Mouse (Mus musculus) lung, embryonic 16.5 days (tissue): Measurements from ENCODE around the gene C1rl. TPM values are rescaled to one million over a fixed set of nuclear protein-coding genes. Genes with fewer than 3 reads are reported as not detected.
"Not testable (repeated sequence)": the region's sequence is repeated elsewhere in the genome, so short reads cannot be mapped to it uniquely, and the experiment has no call there.

Experiments
- ATAC-seq: fragments of 200-750 bp; cut with Nextera tagmentation; 2 replicates; pipeline ENCODE4 v1.8.0; 2017; ENCODE audit warnings: low read depth, mild to moderate bottlenecking, moderate library complexity
- H3K27ac ChIP-seq: fragments of 300-500 bp; sonication (generic); 2 replicates; pipeline ENCODE4 v1.5.1; 2014; ENCODE audit warnings: mild to moderate bottlenecking, control low read depth, low read length
- H3K27me3 ChIP-seq: fragments of 300-500 bp; sonication (generic); 2 replicates; pipeline ENCODE4 v1.6.1; 2014; ENCODE audit warnings: low read depth, low read length, mixed read lengths; ENCODE audit not compliant: control insufficient read depth, insufficient read depth
- H3K36me3 ChIP-seq: fragments of 300-500 bp; sonication (generic); 2 replicates; pipeline ENCODE4 v1.6.1; 2014; ENCODE audit warnings: low read length; ENCODE audit not compliant: control insufficient read depth, insufficient read depth
- H3K4me1 ChIP-seq: fragments of 300-500 bp; sonication (generic); replicated peaks from 2 replicates; pipeline ENCODE4 v1.6.1; 2014; ENCODE audit warnings: low read length, mixed read lengths; ENCODE audit not compliant: control insufficient read depth, insufficient read depth
- H3K4me2 ChIP-seq: fragments of 300-500 bp; sonication (generic); 2 replicates; pipeline ENCODE4 v1.6.1; 2014; ENCODE audit warnings: low read depth, low read length, control low read depth
- H3K4me3 ChIP-seq: fragments of 300-500 bp; sonication (generic); 2 replicates; pipeline ENCODE4 v1.5.1; 2014; ENCODE audit warnings: mild to moderate bottlenecking, low read length, control low read depth
- H3K9ac ChIP-seq: fragments of 300-500 bp; sonication (generic); 2 replicates; pipeline ENCODE4 v1.6.1; 2014; ENCODE audit warnings: low read length, control low read depth
- H3K9me3 ChIP-seq: fragments of 300-500 bp; sonication (generic); 2 replicates; pipeline ENCODE4 v1.6.1; 2016; ENCODE audit warnings: low read length; ENCODE audit not compliant: control insufficient read depth
- WGBS: fragments of 180-500 bp; shearing (Covaris S2); extraction: QIAGEN DNeasy Blood & Tissue Kit; methylation state at CpG from one replicate; pipeline ENCODE4 v1.1.7; 2014; 5-methylcytosine and 5-hydroxymethylcytosine counted together
- polyA plus RNA-seq: library from polyadenylated mRNA; unstranded; fragments of >200 nt; fragmentation: Nextera tagmentation; extraction: Ambion mirVana; gene quantifications from 2 replicates; pipeline ENCODE4 v1.2.1, GENCODE M21; 2015

C1rl gene
- polyA plus RNA-seq, 1 experiment from 2014 or later, result 0.68 TPM

- 74% methylated on average over 5 of the region's 6 CpGs for WGBS
- H3K9ac ChIP-seq, result no peak overlapping the region
- ATAC-seq, result no peak
Observed at GRCm38 (mm10) chr6:124544466-124544865, 51.6 kb downstream of the C1rl start.

DNA sequence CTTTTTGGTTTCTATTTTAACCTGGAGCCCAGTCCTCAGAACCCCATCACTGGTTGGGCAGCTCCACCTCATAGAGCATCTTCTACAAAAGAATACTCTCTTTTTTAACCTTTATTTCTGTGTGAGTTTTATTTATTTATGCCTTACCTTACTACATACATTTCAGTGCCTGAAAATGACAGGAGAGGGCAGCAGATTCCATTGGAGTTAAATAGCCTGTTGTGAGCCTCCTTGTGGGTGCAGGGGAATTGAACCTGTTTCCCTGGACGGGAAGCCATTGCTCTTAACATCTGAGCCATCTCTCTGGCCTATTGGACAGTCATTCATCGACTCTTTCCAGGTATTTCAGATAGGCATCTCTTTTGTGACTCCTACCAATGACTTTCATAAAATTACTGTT is 52.5 kb downstream of the C1rl start:
- H3K4me3 ChIP-seq, result no peak overlapping the region
- 77% methylated on average over 2 of the region's 2 CpGs for WGBS
- H3K4me1 ChIP-seq, result no peaks in the 10 kb centered on the region
- no peak overlapping the region for H3K27ac ChIP-seq
- no peaks in the 10 kb centered on the region for H3K27me3 ChIP-seq
- no peaks in the 10 kb centered on the region for H3K9me3 ChIP-seq
- H3K9ac ChIP-seq, result no peak overlapping the region
- H3K36me3 ChIP-seq, result no peaks in the 10 kb centered on the region
- no peak for ATAC-seq
- H3K4me2 ChIP-seq, result no peak overlapping the region

More at GRCm38 (mm10) chr6:124544466-124544865, 51.6 kb downstream of the C1rl start:
- Histone ChIP-seq H3K36me3 (no peaks in the 10 kb centered on the region), H3K9me3 (no peaks in the 10 kb centered on the region), H3K27ac (no peak overlapping the region), H3K4me2 (no peak overlapping the region), H3K4me1 (no peaks in the 10 kb centered on the region), H3K4me3 (no peak overlapping the region), H3K27me3 (no peaks in the 10 kb centered on the region)

GRCm38 (mm10) chr6:124547979-124548378 is 55.1 kb downstream of the C1rl start:
- H3K27me3 ChIP-seq, H3K4me1 ChIP-seq, H3K4me3 ChIP-seq, H3K9ac ChIP-seq, H3K27ac ChIP-seq, H3K4me2 ChIP-seq, H3K36me3 ChIP-seq, H3K9me3 ChIP-seq, ATAC-seq: not testable (repeated sequence)
- WGBS, result 100% methylated on average over 2 of the region's 3 CpGs

DNA sequence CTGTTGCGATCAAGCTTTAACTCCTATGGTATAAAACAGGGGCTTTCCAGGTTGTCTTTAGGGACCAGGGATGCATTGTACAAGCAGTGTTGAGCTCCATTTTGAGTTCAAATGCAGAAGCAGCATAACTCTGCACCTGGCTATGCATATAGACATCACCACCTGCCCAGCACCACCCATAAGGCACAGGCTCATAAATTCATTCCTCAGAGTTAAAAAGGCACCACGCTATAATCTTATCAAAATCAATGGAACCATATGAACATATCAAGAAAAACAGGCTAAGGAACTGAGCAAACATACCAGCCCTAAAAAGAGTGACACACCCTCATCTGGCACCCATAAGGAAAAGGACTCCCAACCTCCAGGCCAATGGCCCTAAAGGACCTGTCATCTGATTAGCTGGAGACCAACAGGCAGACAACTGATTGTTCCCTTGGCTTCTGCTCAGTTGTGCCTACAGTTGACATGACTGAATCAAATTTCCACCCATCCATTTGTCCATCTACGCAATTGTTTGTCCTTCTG is 56.2 kb downstream of the C1rl start:
- Histone ChIP-seq H3K4me2 (no peak overlapping the region), H3K27me3 (no peaks in the 10 kb centered on the region), H3K36me3 (no peaks in the 10 kb centered on the region), H3K4me3 (no peak overlapping the region), H3K9me3 (peaks cover 8% of the 10 kb centered on the region; the same call in 1 of the 2 replicates), H3K4me1 (no peaks in the 10 kb centered on the region), H3K9ac (no peak overlapping the region), H3K27ac (no peak overlapping the region)
- 86% methylated on average over 3 of the region's 3 CpGs for WGBS
- ATAC-seq, result no peak

GRCm38 (mm10) chr6:124552766-124553165 is 59.9 kb downstream of the C1rl start:
- no peaks in the 10 kb centered on the region for H3K36me3 ChIP-seq
- peaks cover 8% of the 10 kb centered on the region; the same call in 1 of the 2 replicates for H3K9me3 ChIP-seq
- H3K9ac ChIP-seq, result no peak overlapping the region
- no peak overlapping the region for H3K27ac ChIP-seq
- H3K4me2 ChIP-seq, result no peak overlapping the region
- H3K4me3 ChIP-seq, result no peak overlapping the region
- H3K4me1 ChIP-seq, result no peaks in the 10 kb centered on the region
- ATAC-seq, result no peak
- H3K27me3 ChIP-seq, result no peaks in the 10 kb centered on the region
- WGBS, result 61% methylated on average over 22 of the region's 22 CpGs

DNA sequence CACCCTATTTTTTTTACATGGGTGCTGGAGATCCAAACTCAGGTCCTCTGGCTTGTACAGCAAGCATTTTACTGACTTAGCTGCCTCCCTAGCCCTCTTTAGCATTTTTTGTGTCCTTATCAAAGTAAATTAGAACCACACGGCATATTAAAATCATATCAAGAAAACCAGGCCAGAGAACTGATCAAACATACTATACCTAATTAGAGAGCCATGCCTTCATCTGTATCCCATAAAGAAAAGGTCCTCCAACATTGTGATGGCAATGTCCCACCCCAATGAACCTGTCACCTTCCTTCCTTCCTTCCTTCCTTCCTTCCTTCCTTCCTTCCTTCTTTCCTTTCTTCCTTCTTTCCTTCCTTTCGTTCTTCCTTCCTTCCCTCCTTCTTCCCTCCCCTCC is 63.0 kb downstream of the C1rl start:
- not testable (repeated sequence) for H3K27ac ChIP-seq, H3K4me2 ChIP-seq, H3K4me3 ChIP-seq, H3K9me3 ChIP-seq, ATAC-seq, H3K27me3 ChIP-seq, H3K9ac ChIP-seq, H3K36me3 ChIP-seq, H3K4me1 ChIP-seq
- 77% methylated on average over 2 of the region's 2 CpGs for WGBS

Other genes starting within 250 kb of the C1rl start
- 0.36 and 0.41 TPM in 2 replicates for gene Cd163, start 188.5 kb upstream of the C1rl start, polyA plus RNA-seq
- gene Pex5, start 78.0 kb upstream of the C1rl start, polyA plus RNA-seq, result 39.9 and 40.2 TPM in 2 replicates
- 2.0 and 2.3 TPM in 2 replicates for gene Clstn3, start 28.3 kb upstream of the C1rl start, polyA plus RNA-seq
- 6.0 and 7.5 TPM in 2 replicates for gene C1ra, start 19.3 kb downstream of the C1rl start, polyA plus RNA-seq
- gene C1s1, start 49.2 kb downstream of the C1rl start, polyA plus RNA-seq, result 3.9 and 6.7 TPM in 2 replicates
- not detected in 2 replicates for gene C1rb, start 77.2 kb downstream of the C1rl start, polyA plus RNA-seq
- gene C1s2, start 143.0 kb downstream of the C1rl start, polyA plus RNA-seq, result 0.08 TPM in 1 of 2 replicates, not detected in the other
- gene Lpcat3, start 169.9 kb downstream of the C1rl start, polyA plus RNA-seq, result 60.9 and 61.9 TPM in 2 replicates
- 188 and 192 TPM in 2 replicates for gene Emg1, start 219.1 kb downstream of the C1rl start, polyA plus RNA-seq
- gene Phb2, start 219.2 kb downstream of the C1rl start, polyA plus RNA-seq, result 254 and 278 TPM in 2 replicates
- gene Ptpn6, start 245.6 kb downstream of the C1rl start, polyA plus RNA-seq, result 21.3 and 27.3 TPM in 2 replicates
- 430 and 446 TPM in 2 replicates for gene Grcc10, start 248.3 kb downstream of the C1rl start, polyA plus RNA-seq